Mouse (Mus musculus): ENCODE measurements around the gene Gm39566. TPM values are rescaled to one million over a fixed set of nuclear protein-coding genes. Genes with fewer than 3 reads are reported as not detected.

Gm39566 gene
- polyA plus RNA-seq, 1 experiment from 2014 or later: not detected

DNA sequence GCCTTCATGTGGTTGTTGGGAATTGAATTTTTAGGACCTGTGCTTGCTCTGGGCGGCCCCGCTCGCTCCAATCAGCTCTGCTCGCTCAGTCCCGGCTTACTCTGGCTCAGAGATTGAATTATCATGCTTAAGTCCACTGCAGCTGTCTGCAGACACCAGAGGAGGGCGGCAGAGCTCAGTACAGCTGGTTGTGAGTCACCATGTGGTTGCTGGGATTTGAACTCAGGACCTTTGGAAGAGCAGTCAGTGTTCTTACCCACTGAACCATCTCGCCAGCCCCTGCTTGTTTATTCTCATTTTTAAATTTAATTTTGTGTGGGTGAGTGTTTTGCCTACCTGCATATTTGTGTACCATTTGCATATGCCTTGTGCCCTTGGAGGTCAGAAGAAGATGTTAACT, 51.5 kb downstream of the Gm39566 start:
- Histone ChIP-seq H3K27me3 (ENCODE audit: control insufficient read depth, insufficient read depth, low read length) (no peaks in the 10 kb centered on the region), H3K9me3 (ENCODE audit: control insufficient read depth, low read length) (no peaks in the 10 kb centered on the region), H3K4me1 (ENCODE audit: control insufficient read depth, insufficient read depth, low read length) (peaks cover 26% of the 10 kb centered on the region), H3K4me2 (ENCODE audit: low read depth, low read length) (no peak overlapping the region), H3K27ac (ENCODE audit: low read depth, low read length) (no peak overlapping the region), H3K9ac (replicated peaks; ENCODE audit: low read depth, low read length) (no peak overlapping the region), H3K36me3 (ENCODE audit: control insufficient read depth, insufficient read depth, low read length) (no peaks in the 10 kb centered on the region), H3K4me3 (ENCODE audit: low read depth, low read length) (no peak overlapping the region)
- no peak for ATAC-seq (ENCODE audit: low read depth)
- 71% methylated on average over 7 of the region's 7 CpGs for WGBS

GRCm38 (mm10) chr11:69761868-69762267, 53.2 kb downstream of the Gm39566 start, which contains the start of gene Slc35g3:
Gene Slc35g3, minus strand, starts transcription at chr11:69761968.
- Histone ChIP-seq H3K36me3 (ENCODE audit: control insufficient read depth, insufficient read depth, low read length) (no peaks in the 10 kb centered on the region), H3K4me3 (ENCODE audit: low read depth, low read length) (no peak within 1 kb of the TSS), H3K27ac (ENCODE audit: low read depth, low read length) (peak within 1 kb of the TSS; percentile 94), H3K27me3 (ENCODE audit: control insufficient read depth, insufficient read depth, low read length) (no peaks in the 10 kb centered on the region), H3K9me3 (ENCODE audit: control insufficient read depth, low read length) (no peaks in the 10 kb centered on the region), H3K4me2 (ENCODE audit: low read depth, low read length) (no peak within 1 kb of the TSS), H3K4me1 (ENCODE audit: control insufficient read depth, insufficient read depth, low read length) (peaks cover 27% of the 10 kb centered on the region), H3K9ac (replicated peaks; ENCODE audit: low read depth, low read length) (0 out of 2 replicates have a peak within 1 kb of the TSS, but pooled peaks have one; percentile 21)
- WGBS: 88% methylated on average over 1 of the region's 1 CpGs
- ATAC-seq (ENCODE audit: low read depth): no peak

Other genes with a start within 250 kb of the Gm39566 start
- gene Wrap53, start 235.0 kb downstream of the Gm39566 start, polyA plus RNA-seq (2014; fragmentation: Nextera tagmentation; extraction: Ambion mirVana): 17.3 and 20.8 TPM in 2 replicates
- 54.6 and 68.8 TPM in 2 replicates for gene Trp53, start 234.9 kb downstream of the Gm39566 start, polyA plus RNA-seq (2014; fragmentation: Nextera tagmentation; extraction: Ambion mirVana)
- gene Atp1b2, start 209.4 kb downstream of the Gm39566 start, polyA plus RNA-seq (2014; fragmentation: Nextera tagmentation; extraction: Ambion mirVana): 66.6 and 99.6 TPM in 2 replicates
- not detected in 2 replicates for gene Shbg, start 197.4 kb downstream of the Gm39566 start, polyA plus RNA-seq (2014; fragmentation: Nextera tagmentation; extraction: Ambion mirVana)
- gene Sat2, start 193.3 kb downstream of the Gm39566 start, polyA plus RNA-seq (2014; fragmentation: Nextera tagmentation; extraction: Ambion mirVana): 23.8 and 25.1 TPM in 2 replicates
- 31.1 and 34.0 TPM in 2 replicates for gene Fxr2, start 182.3 kb downstream of the Gm39566 start, polyA plus RNA-seq (2014; fragmentation: Nextera tagmentation; extraction: Ambion mirVana)
- not detected in 2 replicates for gene Sox15, start 160.0 kb downstream of the Gm39566 start, polyA plus RNA-seq (2014; fragmentation: Nextera tagmentation; extraction: Ambion mirVana)
- gene Mpdu1, start 152.7 kb downstream of the Gm39566 start, polyA plus RNA-seq (2014; fragmentation: Nextera tagmentation; extraction: Ambion mirVana): 40.7 and 63.4 TPM in 2 replicates
- 3.7 and 11.2 TPM in 2 replicates for gene Cd68, start 149.1 kb downstream of the Gm39566 start, polyA plus RNA-seq (2014; fragmentation: Nextera tagmentation; extraction: Ambion mirVana)
- 503 and 643 TPM in 2 replicates for gene Eif4a1, start 142.9 kb downstream of the Gm39566 start, polyA plus RNA-seq (2014; fragmentation: Nextera tagmentation; extraction: Ambion mirVana)
- gene Senp3, start 133.2 kb downstream of the Gm39566 start, polyA plus RNA-seq (2014; fragmentation: Nextera tagmentation; extraction: Ambion mirVana): 104 and 116 TPM in 2 replicates
- 0.24 and 0.72 TPM in 2 replicates for gene Tnfsf13, start 129.5 kb downstream of the Gm39566 start, polyA plus RNA-seq (2014; fragmentation: Nextera tagmentation; extraction: Ambion mirVana)
- gene Tnfsf12, start 119.4 kb downstream of the Gm39566 start, polyA plus RNA-seq (2014; fragmentation: Nextera tagmentation; extraction: Ambion mirVana): 2.1 and 3.4 TPM in 2 replicates
- 0.75 and 1.8 TPM in 2 replicates for gene Tnfsfm13, start 119.2 kb downstream of the Gm39566 start, polyA plus RNA-seq (2014; fragmentation: Nextera tagmentation; extraction: Ambion mirVana)
- gene Polr2a, start 56.7 kb downstream of the Gm39566 start, polyA plus RNA-seq (2014; fragmentation: Nextera tagmentation; extraction: Ambion mirVana): 23.5 and 30.7 TPM in 2 replicates
- gene Slc35g3, start 53.3 kb downstream of the Gm39566 start, polyA plus RNA-seq (2014; fragmentation: Nextera tagmentation; extraction: Ambion mirVana): not detected in 2 replicates
- gene Zbtb4, start 49.4 kb downstream of the Gm39566 start, polyA plus RNA-seq (2014; fragmentation: Nextera tagmentation; extraction: Ambion mirVana): 4.3 and 6.0 TPM in 2 replicates
- 0.78 and 1.3 TPM in 2 replicates for gene Chrnb1, start 19.4 kb downstream of the Gm39566 start, polyA plus RNA-seq (2014; fragmentation: Nextera tagmentation; extraction: Ambion mirVana)
- 6.4 and 9.1 TPM in 2 replicates for gene Fgf11, start 13.4 kb downstream of the Gm39566 start, polyA plus RNA-seq (2014; fragmentation: Nextera tagmentation; extraction: Ambion mirVana)
- gene Tmem102, start 9.7 kb downstream of the Gm39566 start, polyA plus RNA-seq (2014; fragmentation: Nextera tagmentation; extraction: Ambion mirVana): 0.68 and 0.76 TPM in 2 replicates
- 0.16 TPM in 1 of 2 replicates, not detected in the other for gene Spem2, start 3.2 kb upstream of the Gm39566 start, polyA plus RNA-seq (2014; fragmentation: Nextera tagmentation; extraction: Ambion mirVana)
- gene Spem1, start 6.9 kb upstream of the Gm39566 start, polyA plus RNA-seq (2014; fragmentation: Nextera tagmentation; extraction: Ambion mirVana): 0.35 and 0.40 TPM in 2 replicates
- 24.2 and 31.3 TPM in 2 replicates for gene Nlgn2, start 22.5 kb upstream of the Gm39566 start, polyA plus RNA-seq (2014; fragmentation: Nextera tagmentation; extraction: Ambion mirVana)
- 306 and 377 TPM in 2 replicates for gene Tmem256, start 23.2 kb upstream of the Gm39566 start, polyA plus RNA-seq (2014; fragmentation: Nextera tagmentation; extraction: Ambion mirVana)
- 36.3 and 51.8 TPM in 2 replicates for gene Plscr3, start 31.1 kb upstream of the Gm39566 start, polyA plus RNA-seq (2014; fragmentation: Nextera tagmentation; extraction: Ambion mirVana)
- 0.28 TPM in 1 of 2 replicates, not detected in the other for gene Tnk1, start 43.4 kb upstream of the Gm39566 start, polyA plus RNA-seq (2014; fragmentation: Nextera tagmentation; extraction: Ambion mirVana)
- gene Tmem95, start 62.7 kb upstream of the Gm39566 start, polyA plus RNA-seq (2014; fragmentation: Nextera tagmentation; extraction: Ambion mirVana): not detected in 2 replicates
- 0.80 and 2.0 TPM in 2 replicates for gene Kctd11, start 66.1 kb upstream of the Gm39566 start, polyA plus RNA-seq (2014; fragmentation: Nextera tagmentation; extraction: Ambion mirVana)
- gene Acap1, start 80.2 kb upstream of the Gm39566 start, polyA plus RNA-seq (2014; fragmentation: Nextera tagmentation; extraction: Ambion mirVana): 0.17 and 0.33 TPM in 2 replicates
- 7.1 and 7.8 TPM in 2 replicates for gene 2810408A11Rik, start 85.7 kb upstream of the Gm39566 start, polyA plus RNA-seq (2014; fragmentation: Nextera tagmentation; extraction: Ambion mirVana)
- 26.2 and 27.8 TPM in 2 replicates for gene Neurl4, start 85.8 kb upstream of the Gm39566 start, polyA plus RNA-seq (2014; fragmentation: Nextera tagmentation; extraction: Ambion mirVana)
- gene Gps2, start 98.6 kb upstream of the Gm39566 start, polyA plus RNA-seq (2014; fragmentation: Nextera tagmentation; extraction: Ambion mirVana): 58.5 and 65.4 TPM in 2 replicates
- 1,037 and 1,095 TPM in 2 replicates for gene Eif5a, start 106.7 kb upstream of the Gm39566 start, polyA plus RNA-seq (2014; fragmentation: Nextera tagmentation; extraction: Ambion mirVana)
- gene Ybx2, start 120.5 kb upstream of the Gm39566 start, polyA plus RNA-seq (2014; fragmentation: Nextera tagmentation; extraction: Ambion mirVana): 5.9 and 11.1 TPM in 2 replicates
- gene Slc2a4, start 132.9 kb upstream of the Gm39566 start, polyA plus RNA-seq (2014; fragmentation: Nextera tagmentation; extraction: Ambion mirVana): 2.7 and 3.7 TPM in 2 replicates
- gene Cldn7, start 149.5 kb upstream of the Gm39566 start, polyA plus RNA-seq (2014; fragmentation: Nextera tagmentation; extraction: Ambion mirVana): 0.33 and 0.88 TPM in 2 replicates
- 26.5 and 27.1 TPM in 2 replicates for gene Ctdnep1, start 165.9 kb upstream of the Gm39566 start, polyA plus RNA-seq (2014; fragmentation: Nextera tagmentation; extraction: Ambion mirVana)
- gene Elp5, start 167.2 kb upstream of the Gm39566 start, polyA plus RNA-seq (2014; fragmentation: Nextera tagmentation; extraction: Ambion mirVana): 159 and 175 TPM in 2 replicates
- 609 and 643 TPM in 2 replicates for gene Gabarap, start 175.8 kb upstream of the Gm39566 start, polyA plus RNA-seq (2014; fragmentation: Nextera tagmentation; extraction: Ambion mirVana)
- 28.8 and 37.8 TPM in 2 replicates for gene Phf23, start 180.5 kb upstream of the Gm39566 start, polyA plus RNA-seq (2014; fragmentation: Nextera tagmentation; extraction: Ambion mirVana)
- 19.0 and 19.2 TPM in 2 replicates for gene Dvl2, start 185.3 kb upstream of the Gm39566 start, polyA plus RNA-seq (2014; fragmentation: Nextera tagmentation; extraction: Ambion mirVana)
- 49.5 and 57.2 TPM in 2 replicates for gene Acadvl, start 200.1 kb upstream of the Gm39566 start, polyA plus RNA-seq (2014; fragmentation: Nextera tagmentation; extraction: Ambion mirVana)
- gene Dlg4, start 201.6 kb upstream of the Gm39566 start, polyA plus RNA-seq (2014; fragmentation: Nextera tagmentation; extraction: Ambion mirVana): 24.9 and 31.6 TPM in 2 replicates
- gene Asgr1, start 238.8 kb upstream of the Gm39566 start, polyA plus RNA-seq (2014; fragmentation: Nextera tagmentation; extraction: Ambion mirVana): 3.7 TPM in 1 of 2 replicates, not detected in the other

All from neural tube, embryonic 14.5 days (tissue).